Mouse (Mus musculus) thymus, postnatal 0 days (tissue): ENCODE results near the gene Olfr1082. TPM values are rescaled to one million over a fixed set of nuclear protein-coding genes. Genes with fewer than 3 reads are reported as not detected.
"Not testable (repeated sequence)": the region's sequence is repeated elsewhere in the genome, so short reads cannot be mapped to it uniquely, and the experiment has no call there.

Experiments
- DNase-seq: peaks from one replicate; pipeline ENCODE4 v3.0.0-alpha.2; 2015; ENCODE audit warnings: low spot score
- polyA plus RNA-seq: library from polyadenylated mRNA; unstranded; fragments of >200 nt; fragmentation: Nextera tagmentation; extraction: Ambion mirVana; gene quantifications from 2 replicates; pipeline ENCODE4 v1.2.1, GENCODE M21; 2015

The Olfr1082 gene
- polyA plus RNA-seq = not detected in 2 replicates

DNA sequence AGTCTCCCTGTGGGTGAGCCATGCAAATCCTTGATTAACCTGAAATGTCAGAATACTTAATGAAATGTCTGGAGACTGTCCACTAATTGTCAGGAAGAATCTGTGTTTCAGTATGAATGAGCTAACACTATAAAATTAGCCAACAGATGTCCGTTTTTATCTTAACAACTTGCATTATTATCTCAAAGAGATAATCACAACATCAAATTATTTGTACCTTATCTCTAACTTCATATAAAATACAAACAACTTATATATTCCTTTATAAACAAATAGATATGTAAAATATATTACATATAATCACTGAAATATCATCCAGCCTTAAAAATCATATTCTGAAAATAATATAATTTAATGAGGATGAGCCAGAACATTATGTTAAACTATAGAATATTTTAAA lies at the start of gene Olfr1082:
Olfr1082 (minus strand) TSS at position 101 of the 400 bp plus-strand sequence.
- DNase-seq = not testable (repeated sequence)

DNA sequence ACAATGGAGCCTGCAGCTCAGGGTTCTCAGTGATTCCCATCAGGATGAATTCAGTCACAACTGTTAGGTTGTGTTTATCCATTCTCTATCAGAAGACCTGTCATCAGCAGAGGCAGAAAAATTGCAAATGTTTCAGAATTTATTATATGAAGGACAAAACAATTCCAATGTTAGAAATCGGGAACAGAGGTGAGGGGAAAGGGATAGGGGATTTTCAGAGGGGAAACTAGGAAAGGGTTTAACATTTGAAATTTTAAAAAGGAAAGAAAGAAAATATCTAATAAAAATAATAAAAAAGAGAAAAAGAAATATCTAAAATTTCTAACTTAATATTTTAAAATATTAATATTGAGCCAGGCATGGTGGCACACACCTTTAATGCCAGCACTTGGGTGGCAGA lies 40.9 kb upstream of the Olfr1082 start, which contains the start of gene Olfr1084:
Olfr1084 (minus strand) TSS at position 101 of the 400 bp plus-strand sequence.
- DNase-seq = not testable (repeated sequence)

DNA sequence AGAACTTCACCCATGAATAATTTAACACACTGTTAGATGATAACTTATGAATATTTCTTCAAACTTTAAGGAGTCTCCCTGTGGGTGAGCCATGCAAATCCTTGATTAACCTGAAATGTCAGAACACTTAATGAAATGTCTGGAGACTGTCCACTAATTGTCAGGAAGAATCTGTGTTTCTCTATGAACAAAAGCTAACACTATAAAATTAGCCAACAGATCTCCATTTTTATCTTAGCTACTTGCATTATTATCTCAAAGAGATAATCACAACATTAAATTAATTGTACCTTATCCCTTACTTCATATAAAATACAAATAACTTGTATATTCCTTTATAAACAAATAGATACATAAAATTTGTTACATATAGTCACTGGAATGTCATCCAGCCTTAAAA lies 40.6 kb downstream of the Olfr1082 start, which contains the start of gene Olfr1080:
Olfr1080 (minus strand) TSS at position 101 of the 400 bp plus-strand sequence.
- DNase-seq = not testable (repeated sequence)

Other genes starting within 250 kb of the Olfr1082 start
- not detected in 2 replicates for gene Olfr1055, start 248.7 kb downstream of the Olfr1082 start, polyA plus RNA-seq
- not detected in 2 replicates for gene Olfr1056, start 236.5 kb downstream of the Olfr1082 start, polyA plus RNA-seq
- not detected in 2 replicates for gene Olfr1057, start 220.6 kb downstream of the Olfr1082 start, polyA plus RNA-seq
- gene Olfr1058, start 210.4 kb downstream of the Olfr1082 start, polyA plus RNA-seq = 0.08 TPM in 1 of 2 replicates, not detected in the other
- not detected in 2 replicates for gene Olfr1061, start 184.9 kb downstream of the Olfr1082 start, polyA plus RNA-seq
- 0.06 and 0.07 TPM in 2 replicates for gene Olfr1062, start 172.2 kb downstream of the Olfr1082 start, polyA plus RNA-seq
- gene Olfr1065, start 148.4 kb downstream of the Olfr1082 start, polyA plus RNA-seq = not detected in 2 replicates
- not detected in 2 replicates for gene Olfr1066, start 142.7 kb downstream of the Olfr1082 start, polyA plus RNA-seq
- gene Olfr228, start 111.6 kb downstream of the Olfr1082 start, polyA plus RNA-seq = not detected in 2 replicates
- not detected in 2 replicates for gene Olfr1076, start 90.5 kb downstream of the Olfr1082 start, polyA plus RNA-seq
- gene Olfr1079, start 56.5 kb downstream of the Olfr1082 start, polyA plus RNA-seq = not detected in 2 replicates
- not detected in 2 replicates for gene Olfr1080, start 40.7 kb downstream of the Olfr1082 start, polyA plus RNA-seq
- not detected in 2 replicates for gene Olfr1084, start 40.8 kb upstream of the Olfr1082 start, polyA plus RNA-seq
- gene Olfr1085, start 63.1 kb upstream of the Olfr1082 start, polyA plus RNA-seq = not detected in 2 replicates
- gene Olfr1086, start 81.1 kb upstream of the Olfr1082 start, polyA plus RNA-seq = not detected in 2 replicates
- gene Olfr1087, start 99.4 kb upstream of the Olfr1082 start, polyA plus RNA-seq = not detected in 2 replicates
- not detected in 2 replicates for gene Olfr1089, start 134.7 kb upstream of the Olfr1082 start, polyA plus RNA-seq
- not detected in 2 replicates for gene Olfr1090, start 160.0 kb upstream of the Olfr1082 start, polyA plus RNA-seq
- gene Olfr1093, start 183.5 kb upstream of the Olfr1082 start, polyA plus RNA-seq = not detected in 2 replicates
- gene Olfr141, start 211.1 kb upstream of the Olfr1082 start, polyA plus RNA-seq = not detected in 2 replicates
- not detected in 2 replicates for gene Olfr1094, start 225.7 kb upstream of the Olfr1082 start, polyA plus RNA-seq